Mouse (Mus musculus) brown adipose tissue, adult 24 weeks (tissue): ENCODE measurements around the gene Irs1. TPM values are rescaled to one million over a fixed set of nuclear protein-coding genes. Genes with fewer than 3 reads are reported as not detected.

ENCODE experiments used
- H3K27ac ChIP-seq: fragments of 200-500 bp; replicated peaks from 2 replicates; pipeline ENCODE4 v1.5.1; 2012; ENCODE audit warnings: low read depth, mild to moderate bottlenecking, low read length
- H3K4me1 ChIP-seq: fragments of 200-500 bp; 2 replicates; pipeline ENCODE4 v1.6.1; 2012; ENCODE audit warnings: low read length, mixed read lengths; ENCODE audit not compliant: control insufficient read depth, insufficient read depth, insufficient read length
- H3K4me3 ChIP-seq: fragments of 200-500 bp; 2 replicates; pipeline ENCODE4 v1.5.1; 2012; ENCODE audit warnings: low read depth, mild to moderate bottlenecking, low read length, moderate library complexity; ENCODE audit not compliant: insufficient read depth
- polyA plus RNA-seq: library from polyadenylated mRNA; stranded (reverse); fragments of >200 nt; gene quantifications from 2 replicates; pipeline ENCODE4 v1.2.4, GENCODE M21; 2012; ENCODE audit not compliant: missing spikeins, insufficient read depth, insufficient read length

Gene Irs1
- polyA plus RNA-seq, 1 experiment = 10.1 TPM

DNA sequence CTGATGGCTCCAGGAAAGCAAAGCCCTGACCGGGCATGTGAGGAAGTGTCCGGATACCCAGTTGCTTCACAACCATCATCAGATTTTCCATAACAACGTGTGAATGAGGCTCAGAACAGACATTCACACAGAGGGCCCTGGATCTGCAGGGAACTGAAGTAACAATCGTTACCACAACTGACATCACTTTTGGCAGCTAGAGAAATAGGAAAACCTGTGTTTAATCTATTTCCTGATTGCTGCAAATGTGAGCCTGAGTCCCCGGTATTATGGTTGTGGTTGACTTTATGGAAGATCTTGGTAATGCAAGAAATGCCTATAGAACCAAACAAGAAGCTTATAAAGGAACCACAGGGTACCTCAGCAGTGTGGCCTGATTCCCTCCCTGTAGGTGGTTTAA, 46.2 kb downstream of the Irs1 start:
- Histone ChIP-seq H3K4me3 (no peak overlapping the region), H3K4me1 (peaks cover 9% of the 10 kb centered on the region; the same call in 1 of the 2 replicates), H3K27ac (no peak overlapping the region)

DNA sequence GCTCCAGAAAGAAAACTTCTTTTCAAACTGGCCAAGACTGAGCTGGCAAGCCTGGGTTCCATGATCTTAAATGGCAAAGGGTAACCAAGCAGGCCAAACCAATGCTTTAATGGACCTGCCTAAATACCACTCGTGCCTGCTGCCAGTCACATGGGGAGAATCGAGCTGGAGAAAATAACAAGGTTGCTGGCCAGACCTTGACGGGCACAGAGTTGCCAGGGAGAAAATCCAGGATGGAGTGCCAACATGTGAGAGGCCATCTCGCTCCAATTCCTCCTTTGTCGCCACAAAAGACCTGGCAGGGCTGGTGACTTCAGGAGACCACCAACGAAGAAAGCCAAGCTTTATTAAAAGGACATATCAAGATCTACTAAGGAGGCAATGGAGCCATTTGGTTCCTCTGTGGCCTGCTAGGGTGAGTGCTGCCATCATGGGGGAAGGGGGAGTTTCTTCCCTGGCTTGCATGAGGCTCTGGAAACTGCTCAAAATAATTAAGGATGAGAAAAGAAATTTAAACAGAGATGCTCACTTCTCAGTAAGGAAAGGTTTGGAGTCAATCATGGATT, 47.9 kb downstream of the Irs1 start:
- no peak overlapping the region for H3K4me3 ChIP-seq
- H3K27ac ChIP-seq = 0 out of 2 replicates have a peak overlapping the region, but pooled peaks have one; percentile 7
- peaks cover 9% of the 10 kb centered on the region; the same call in 1 of the 2 replicates for H3K4me1 ChIP-seq

DNA sequence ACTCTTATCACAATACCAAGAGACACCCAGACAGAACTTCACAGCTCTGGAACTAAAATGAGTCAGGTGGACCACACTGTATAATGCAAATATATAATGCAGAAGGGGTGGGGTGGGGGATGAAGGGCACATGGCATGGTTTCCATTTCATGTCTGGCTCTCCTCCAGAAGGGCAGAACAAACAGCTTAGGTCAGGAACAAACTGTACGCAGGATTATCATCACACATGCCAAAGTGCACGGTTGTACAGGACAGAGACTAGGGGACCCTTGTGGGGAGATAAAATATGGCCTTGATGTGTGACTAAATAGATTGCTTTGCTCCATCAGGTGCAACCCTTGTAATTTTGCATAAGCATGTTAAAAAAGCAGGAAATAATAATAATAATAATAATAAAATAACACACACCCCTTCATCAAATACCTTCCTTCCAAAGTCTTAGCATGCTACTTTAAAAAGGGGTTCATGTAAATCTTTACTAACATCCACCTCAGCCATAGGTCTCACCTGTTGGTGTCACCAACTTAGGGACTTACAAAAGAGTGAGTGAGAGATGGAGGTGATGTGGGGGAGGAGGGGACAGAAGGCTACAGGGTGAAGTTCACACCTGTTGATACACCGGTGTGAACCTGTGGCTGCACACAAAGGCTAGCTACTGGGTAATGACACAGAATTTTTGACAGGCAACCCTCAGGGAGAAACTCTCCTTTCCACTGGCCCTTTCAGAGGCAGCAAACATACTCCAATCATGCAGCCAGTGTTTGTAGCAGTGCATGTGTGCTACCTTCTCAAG, 51.6 kb downstream of the Irs1 start:
- Histone ChIP-seq H3K27ac (no peak overlapping the region), H3K4me1 (peaks cover 7% of the 10 kb centered on the region; the same call in 1 of the 2 replicates), H3K4me3 (no peak overlapping the region)

DNA sequence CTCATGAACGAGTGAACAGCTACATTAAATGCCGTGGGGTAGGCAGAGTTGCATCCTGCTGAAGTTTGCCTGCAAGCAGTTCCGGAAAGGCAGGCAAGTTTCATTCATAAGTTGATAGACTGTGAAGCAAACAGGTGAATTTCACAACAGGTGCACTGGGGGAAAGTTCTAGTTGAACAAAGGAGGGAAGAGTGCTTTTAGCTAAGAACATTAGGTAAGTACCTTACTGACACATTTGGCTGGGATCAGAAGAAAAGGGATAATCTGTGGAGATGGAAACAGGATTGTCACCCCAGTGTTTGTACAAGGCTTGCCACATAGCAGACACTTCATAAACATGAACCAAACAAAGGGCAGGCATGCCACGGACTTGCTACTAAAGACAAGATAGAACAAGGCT, 53.0 kb downstream of the Irs1 start:
- Histone ChIP-seq H3K4me1 (peaks cover 7% of the 10 kb centered on the region; the same call in 1 of the 2 replicates), H3K4me3 (no peak overlapping the region), H3K27ac (no peak overlapping the region)

DNA sequence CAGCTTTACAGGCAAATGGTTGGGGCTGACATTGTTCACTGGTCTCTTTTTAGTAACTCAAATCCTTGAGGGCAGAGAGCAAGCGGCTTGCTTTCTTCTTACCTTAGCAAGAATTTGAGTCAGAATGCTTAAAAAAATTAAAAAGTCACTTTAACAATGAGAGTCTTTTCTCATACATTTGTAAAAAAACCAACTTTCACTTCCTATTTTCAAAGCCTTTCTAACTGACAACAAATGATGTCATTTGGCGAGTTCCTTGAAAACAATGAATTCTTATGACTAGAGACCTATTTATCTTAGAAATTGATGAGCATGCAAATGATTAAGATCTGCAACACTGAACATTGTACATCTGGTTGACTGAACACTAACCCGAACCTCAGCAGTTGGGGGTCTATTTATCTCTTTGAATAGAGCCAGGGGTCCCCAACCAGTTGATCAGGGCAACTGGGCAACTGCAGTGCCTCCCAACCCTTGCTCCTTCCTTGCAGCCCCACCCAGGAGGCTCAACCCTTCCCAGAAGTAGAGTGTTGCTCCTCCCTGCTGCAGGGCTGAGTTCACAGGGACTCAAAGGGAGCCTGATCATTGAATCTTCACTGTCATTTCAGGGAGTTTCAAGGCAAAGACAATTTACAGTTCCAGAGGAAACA, 55.6 kb downstream of the Irs1 start:
- H3K27ac ChIP-seq = no peak overlapping the region
- H3K4me3 ChIP-seq = no peak overlapping the region
- no peaks in the 10 kb centered on the region for H3K4me1 ChIP-seq

DNA sequence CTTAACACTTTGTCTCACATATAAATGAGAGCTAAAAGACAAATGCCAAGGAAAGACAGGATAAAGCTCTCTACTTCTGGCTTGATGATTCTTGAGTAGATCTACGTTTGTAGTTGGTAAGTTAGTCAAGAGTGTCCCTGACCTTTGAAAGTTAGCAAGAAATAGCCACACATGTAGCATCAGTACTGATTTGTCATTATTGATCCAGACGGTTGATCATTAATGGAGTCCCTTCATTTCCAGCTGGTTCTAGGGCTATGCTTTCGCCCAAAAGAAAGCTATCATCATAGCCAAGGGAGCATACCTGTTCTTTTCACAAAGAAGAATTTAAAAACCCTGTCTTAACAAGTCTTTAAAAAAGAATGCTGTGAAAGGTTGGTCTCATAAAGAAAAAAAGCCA, 56.6 kb downstream of the Irs1 start:
- Histone ChIP-seq H3K4me1 (no peaks in the 10 kb centered on the region), H3K4me3 (no peak overlapping the region), H3K27ac (no peak overlapping the region)

DNA sequence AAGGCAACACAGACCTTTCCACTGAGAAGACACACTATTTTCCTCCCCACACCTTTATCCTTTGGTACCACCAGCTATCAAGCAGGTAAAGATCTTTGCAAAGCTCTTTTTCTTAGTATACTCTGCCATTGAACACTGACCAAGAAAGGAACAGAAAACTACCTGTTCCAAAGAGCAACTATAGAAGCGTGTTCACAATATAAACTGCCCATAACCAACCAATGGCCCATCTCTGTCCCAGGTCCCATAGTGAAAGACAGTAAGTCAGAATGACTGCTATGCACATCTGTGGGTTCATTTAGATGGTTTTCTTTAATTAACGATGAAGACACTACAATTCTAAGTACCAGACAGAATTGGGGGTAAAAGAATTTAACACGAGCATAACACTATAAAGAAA, 58.4 kb downstream of the Irs1 start, which contains the start of gene Gm9747:
Gene Gm9747, plus strand, starts transcription at position 301 of the 400 bp plus-strand sequence.
- Histone ChIP-seq H3K27ac (no peak within 1 kb of the TSS), H3K4me1 (no peaks in the 10 kb centered on the region)

DNA sequence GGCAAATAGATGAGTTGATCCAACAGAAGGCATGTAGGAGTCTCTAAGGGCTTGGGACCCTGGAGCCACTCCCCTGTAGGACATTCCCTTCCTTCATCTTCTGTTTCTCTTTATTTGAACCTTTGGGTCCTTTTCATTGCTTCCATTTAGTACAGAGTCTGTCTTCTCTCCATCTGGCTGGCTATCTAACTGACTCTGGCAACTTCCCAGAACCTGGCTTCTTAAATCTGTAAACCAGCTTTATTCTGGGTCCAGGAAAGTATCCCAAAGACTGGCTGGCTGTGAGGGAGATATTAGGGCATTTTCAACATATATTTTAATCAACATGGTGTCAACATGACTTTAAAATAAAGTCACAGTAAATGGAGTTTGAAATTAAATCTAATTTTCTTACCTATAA, 62.4 kb downstream of the Irs1 start:
- H3K4me3 ChIP-seq = no peak overlapping the region
- no peaks in the 10 kb centered on the region for H3K4me1 ChIP-seq
- no peak overlapping the region for H3K27ac ChIP-seq

More for the DNA sequence above, 58.4 kb downstream of the Irs1 start, which contains the start of gene Gm9747:
- no peak within 1 kb of the TSS for H3K4me3 ChIP-seq

DNA sequence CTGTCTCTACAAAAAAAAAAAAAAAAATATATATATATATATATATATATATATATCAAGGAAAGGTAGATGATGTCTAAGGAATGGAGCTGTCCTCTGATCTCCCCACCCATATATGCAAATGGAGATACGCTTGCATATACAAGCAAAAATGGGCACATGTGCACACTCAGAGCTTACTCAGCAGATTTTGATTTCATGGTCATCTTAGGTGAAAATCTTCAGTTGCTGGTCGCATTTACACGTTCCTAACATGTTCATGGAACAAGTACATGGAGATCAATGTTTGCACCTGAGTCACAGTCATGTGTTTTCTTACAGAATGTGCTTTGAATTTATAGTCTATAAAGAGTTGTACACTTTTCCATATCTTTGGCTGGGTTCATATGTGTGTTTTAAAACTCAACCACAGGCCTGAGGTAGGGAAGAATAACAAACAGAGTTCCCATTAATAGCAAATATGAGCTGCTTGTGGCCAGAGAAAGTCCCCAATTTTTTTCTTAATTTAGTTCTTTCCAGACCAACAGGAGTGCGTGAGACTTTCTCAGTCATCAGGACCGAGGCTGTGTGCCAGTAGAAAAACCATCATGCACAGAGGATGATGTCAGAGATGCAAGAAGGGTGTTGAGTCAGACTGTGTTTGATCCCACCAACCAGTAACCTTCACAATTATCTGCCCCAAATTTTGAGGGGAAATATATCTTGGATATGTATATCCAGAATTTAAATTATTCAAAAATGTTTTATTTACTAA, 68.0 kb downstream of the Irs1 start:
- Histone ChIP-seq H3K27ac (no peak overlapping the region), H3K4me1 (no peaks in the 10 kb centered on the region), H3K4me3 (no peak overlapping the region)

DNA sequence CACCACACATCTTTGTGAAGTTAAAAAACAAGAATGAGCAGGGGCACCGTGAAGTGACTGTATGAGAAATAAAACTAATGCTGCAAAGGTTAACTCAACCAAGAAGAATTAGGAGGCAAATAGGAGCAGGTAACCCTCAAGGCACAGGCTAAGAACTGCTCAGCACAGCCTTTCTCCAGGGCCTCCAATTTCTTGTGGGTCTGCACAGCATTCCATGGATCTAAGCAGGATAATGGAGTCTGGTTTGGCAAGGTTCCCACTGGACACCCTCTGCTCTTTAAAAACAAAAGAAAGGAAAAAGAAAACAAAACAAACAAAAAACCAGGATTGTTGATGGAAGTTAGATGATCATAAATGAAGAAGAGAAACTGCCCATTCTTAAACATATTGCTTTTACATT, 69.8 kb downstream of the Irs1 start:
- H3K4me1 ChIP-seq = no peaks in the 10 kb centered on the region
- no peak overlapping the region for H3K27ac ChIP-seq
- H3K4me3 ChIP-seq = no peak overlapping the region

DNA sequence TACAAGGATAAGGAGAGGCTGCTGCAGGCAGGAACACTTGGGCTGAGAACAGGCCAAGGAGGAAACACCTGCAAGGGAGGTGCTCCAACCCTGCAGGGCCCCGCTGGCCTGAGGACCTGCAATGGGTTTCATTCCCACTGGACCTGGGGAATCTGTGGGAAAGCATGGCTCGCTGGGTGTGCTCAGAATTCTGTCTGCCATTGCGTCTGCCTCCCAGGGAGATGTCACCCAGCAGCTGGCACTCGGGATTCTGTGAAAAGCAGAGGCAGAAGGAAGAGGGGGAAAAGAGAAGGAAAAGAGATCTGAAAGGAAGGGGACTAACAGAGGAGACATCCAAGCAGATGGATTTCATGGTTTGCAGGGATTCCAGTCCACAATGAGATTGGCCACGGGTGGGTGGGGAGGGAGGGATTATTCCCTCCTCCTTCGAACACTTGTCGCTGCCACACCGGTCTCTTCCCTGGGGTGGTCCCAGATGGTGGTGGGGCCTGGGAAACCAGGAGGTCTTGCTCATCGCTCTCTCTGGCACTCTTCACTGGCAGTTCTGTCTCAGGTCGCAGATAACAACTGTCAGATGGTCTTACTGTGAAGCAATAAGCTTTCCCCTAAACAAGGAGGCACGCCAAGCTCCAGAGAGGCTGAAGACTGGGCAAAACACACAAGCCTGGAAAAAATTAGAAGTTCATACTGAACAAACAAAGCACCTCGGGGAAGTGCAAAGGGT, 70.4 kb downstream of the Irs1 start:
- Histone ChIP-seq H3K27ac (no peak overlapping the region), H3K4me1 (no peaks in the 10 kb centered on the region), H3K4me3 (no peak overlapping the region)

DNA sequence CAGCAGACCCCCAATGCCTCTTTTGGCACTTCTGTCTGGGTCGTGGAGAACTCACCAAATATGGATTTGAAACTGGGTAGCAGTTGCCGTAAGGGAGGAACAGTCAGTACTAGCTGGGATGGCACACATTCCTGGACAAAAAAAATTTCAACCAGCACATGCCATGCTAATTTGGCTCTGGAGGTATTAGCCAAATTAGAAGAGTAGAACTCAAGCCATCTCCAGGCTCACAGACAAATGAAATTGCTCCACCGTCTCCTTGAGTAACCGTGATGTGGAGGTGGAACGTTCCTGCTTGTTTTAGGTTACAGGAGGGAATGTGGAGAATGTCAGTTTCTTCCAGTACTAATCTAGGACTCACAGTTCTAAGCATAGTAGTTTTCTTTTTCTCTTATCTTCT, 83.7 kb downstream of the Irs1 start:
- H3K4me3 ChIP-seq = no peak overlapping the region
- peaks cover 5% of the 10 kb centered on the region for H3K4me1 ChIP-seq
- H3K27ac ChIP-seq = no peak overlapping the region

DNA sequence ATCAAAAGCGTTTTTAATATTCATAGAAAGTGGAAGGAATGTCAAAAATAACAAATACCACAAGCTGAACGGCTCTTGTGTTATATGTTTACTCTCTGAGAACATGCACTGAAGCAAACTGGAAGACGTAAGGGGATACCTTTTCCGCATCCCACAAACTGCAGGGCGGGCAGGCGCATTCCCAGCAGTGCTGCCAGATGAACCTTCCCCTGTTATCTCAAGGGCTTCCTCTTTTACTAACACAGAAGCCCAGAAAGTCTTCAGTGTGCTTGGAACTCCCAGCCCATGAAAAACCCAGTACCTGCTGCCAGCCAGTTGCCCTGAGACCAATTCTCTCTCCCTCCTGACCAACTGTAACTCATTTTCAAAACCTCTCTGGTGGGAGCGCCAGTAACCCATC, 90.6 kb downstream of the Irs1 start:
- H3K4me1 ChIP-seq = peaks cover 5% of the 10 kb centered on the region
- no peak overlapping the region for H3K4me3 ChIP-seq
- H3K27ac ChIP-seq = no peak overlapping the region

DNA sequence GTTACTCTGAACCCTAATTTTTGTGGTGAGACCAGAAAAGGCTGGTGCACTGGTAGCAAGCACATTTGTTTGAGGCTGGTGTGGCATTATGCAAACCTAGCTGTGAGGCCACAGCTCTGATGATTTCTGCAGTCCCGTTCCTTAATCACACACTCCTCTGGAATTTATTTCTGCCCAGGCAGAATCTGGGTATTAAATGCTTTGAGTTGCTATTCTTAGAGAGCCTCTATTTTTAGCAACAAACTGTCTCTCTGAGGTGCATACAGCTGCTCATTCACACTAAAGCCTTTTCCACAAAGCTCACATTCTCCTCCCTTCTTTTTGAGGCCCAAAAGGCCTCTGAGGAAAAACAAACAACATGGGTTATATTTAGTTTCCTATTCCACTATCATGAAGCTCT, 91.3 kb downstream of the Irs1 start:
- Histone ChIP-seq H3K27ac (no peak overlapping the region), H3K4me3 (no peak overlapping the region), H3K4me1 (peaks cover 5% of the 10 kb centered on the region)
